Mouse (Mus musculus): ENCODE results near the gene Agps. TPM values are rescaled to one million over a fixed set of nuclear protein-coding genes. Genes with fewer than 3 reads are reported as not detected.

The Agps gene
- polyA plus RNA-seq, 1 experiment from 2014 or later: 46.6 TPM

DNA sequence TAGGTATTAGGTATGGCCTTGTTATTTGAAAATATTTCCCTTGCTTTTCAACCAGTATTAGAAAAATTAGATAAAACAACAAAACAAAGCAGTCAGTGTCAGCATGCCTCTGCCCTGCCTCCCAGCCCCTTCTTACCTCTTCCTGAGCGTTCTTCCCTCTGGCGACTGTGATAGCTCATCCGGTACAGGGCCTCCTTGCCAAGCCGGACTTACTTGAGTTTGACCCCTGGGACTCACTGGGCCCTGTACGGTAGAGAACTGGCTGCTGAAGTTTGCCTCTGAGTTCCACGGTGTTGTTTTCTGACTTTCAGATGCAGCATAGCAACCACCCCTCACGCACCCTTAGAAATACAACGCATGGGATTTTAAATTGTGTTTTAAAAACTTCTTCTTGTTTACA lies 16.5 kb upstream of the Agps start:
- Histone ChIP-seq H3K9me3 (replicated peaks) (no peaks in the 10 kb centered on the region), H3K27me3 (ENCODE audit: low read depth, poor library complexity, severe bottlenecking) (no peaks in the 10 kb centered on the region), H3K4me1 (peaks cover 5% of the 10 kb centered on the region; the same call in 1 of the 2 replicates), H3K36me3 (no peaks in the 10 kb centered on the region), H3K4me3 (no peak overlapping the region), H3K27ac (no peak overlapping the region)
- WGBS: 74% methylated on average over 8 of the region's 8 CpGs
- no peak for DNase-seq (ENCODE audit: low spot score)

DNA sequence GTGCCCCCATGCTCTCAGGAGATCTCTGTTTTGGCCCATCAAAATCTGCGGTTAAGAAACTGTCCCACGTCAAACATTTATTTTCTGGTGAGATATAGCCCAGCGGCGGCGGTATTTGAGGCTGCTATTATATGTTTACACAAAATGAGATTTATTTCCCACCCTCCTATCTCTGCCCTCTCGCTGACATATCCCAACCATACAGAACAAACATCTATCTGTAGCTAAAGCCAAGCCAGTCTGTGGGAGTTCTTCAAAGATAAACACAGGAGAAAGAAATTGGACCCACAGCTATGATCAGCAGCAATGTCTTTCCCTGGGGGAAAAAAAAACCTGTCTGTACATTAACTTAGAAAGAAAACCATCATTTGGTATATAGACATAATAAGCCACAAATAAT lies 15.3 kb upstream of the Agps start:
- peaks cover 5% of the 10 kb centered on the region; the same call in 1 of the 2 replicates for H3K4me1 ChIP-seq
- H3K36me3 ChIP-seq: no peaks in the 10 kb centered on the region
- 92% methylated on average over 6 of the region's 6 CpGs for WGBS
- no peaks in the 10 kb centered on the region for H3K27me3 ChIP-seq (ENCODE audit: low read depth, poor library complexity, severe bottlenecking)
- no peak overlapping the region for H3K4me3 ChIP-seq
- no peaks in the 10 kb centered on the region for H3K9me3 ChIP-seq (replicated peaks)
- no peak overlapping the region for H3K27ac ChIP-seq
- no peak for DNase-seq (ENCODE audit: low spot score)

- no peak for DNase-seq (ENCODE audit: low spot score)
- Histone ChIP-seq H3K4me3 (no peak overlapping the region), H3K9me3 (replicated peaks) (no peaks in the 10 kb centered on the region), H3K36me3 (no peaks in the 10 kb centered on the region), H3K27ac (no peak overlapping the region), H3K4me1 (peaks cover 8% of the 10 kb centered on the region), H3K27me3 (ENCODE audit: low read depth, poor library complexity, severe bottlenecking) (no peaks in the 10 kb centered on the region)
- WGBS: 88% methylated on average over 7 of the region's 7 CpGs
These were observed 13.3 kb upstream of the Agps start for GRCm38 (mm10) chr2:75818719-75819118.

GRCm38 (mm10) chr2:75819796-75820195 lies 12.2 kb upstream of the Agps start:
- Histone ChIP-seq H3K4me1 (peaks cover 11% of the 10 kb centered on the region), H3K36me3 (no peaks in the 10 kb centered on the region), H3K4me3 (no peak overlapping the region), H3K9me3 (replicated peaks) (no peaks in the 10 kb centered on the region), H3K27ac (no peak overlapping the region), H3K27me3 (ENCODE audit: low read depth, poor library complexity, severe bottlenecking) (no peaks in the 10 kb centered on the region)
- no peak for DNase-seq (ENCODE audit: low spot score)
- WGBS: 94% methylated on average over 3 of the region's 3 CpGs

DNA sequence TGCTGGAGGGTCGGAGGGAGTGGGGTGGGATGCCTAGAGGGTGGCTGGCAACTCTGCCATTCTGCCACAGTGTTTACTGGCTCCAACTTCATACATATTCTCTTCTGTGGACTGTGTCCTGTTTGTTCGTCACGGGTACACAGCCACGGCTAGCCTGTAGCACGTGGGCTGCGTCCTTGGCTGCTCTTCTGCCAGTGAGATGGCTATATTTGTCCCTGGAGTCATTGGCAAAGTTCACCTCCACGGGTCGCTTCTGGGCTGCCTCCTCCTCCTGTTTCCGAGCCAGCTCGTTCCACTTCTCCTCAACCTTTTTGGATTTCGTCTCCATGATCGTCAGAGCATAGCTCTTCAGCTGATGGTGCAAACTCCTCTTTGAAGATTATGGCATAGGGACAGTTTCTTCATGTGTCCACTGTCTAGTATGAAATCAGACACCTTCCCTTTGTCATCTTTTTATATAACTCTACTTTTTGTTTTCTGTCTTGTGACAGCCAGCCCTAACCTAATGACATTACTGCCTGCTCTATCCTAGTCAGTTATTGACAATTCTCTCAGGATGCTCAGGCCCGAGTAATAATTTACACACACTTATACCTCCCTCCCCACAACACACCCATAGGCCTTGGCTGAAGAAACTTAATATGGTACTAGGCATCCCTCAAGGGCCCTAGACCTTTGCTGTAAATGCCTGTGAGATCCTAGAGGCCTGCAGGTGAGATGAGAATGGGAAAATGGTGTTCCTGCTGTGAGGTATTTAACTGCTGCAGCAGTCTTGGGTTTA lies 9.8 kb upstream of the Agps start:
- no peaks in the 10 kb centered on the region for H3K36me3 ChIP-seq
- peaks cover 7% of the 10 kb centered on the region for H3K4me1 ChIP-seq
- no peak overlapping the region for H3K4me3 ChIP-seq
- no peaks in the 10 kb centered on the region for H3K9me3 ChIP-seq (replicated peaks)
- H3K27ac ChIP-seq: no peak overlapping the region
- 92% methylated on average over 13 of the region's 13 CpGs for WGBS
- DNase-seq (ENCODE audit: low spot score): no peak
- H3K27me3 ChIP-seq (ENCODE audit: low read depth, poor library complexity, severe bottlenecking): no peaks in the 10 kb centered on the region

GRCm38 (mm10) chr2:75823736-75824135 lies 8.2 kb upstream of the Agps start:
- H3K27ac ChIP-seq: no peak overlapping the region
- 73% methylated on average over 7 of the region's 7 CpGs for WGBS
- H3K36me3 ChIP-seq: no peaks in the 10 kb centered on the region
- H3K4me1 ChIP-seq: peaks cover 7% of the 10 kb centered on the region
- no peaks in the 10 kb centered on the region for H3K27me3 ChIP-seq (ENCODE audit: low read depth, poor library complexity, severe bottlenecking)
- no peak overlapping the region for H3K4me3 ChIP-seq
- no peak for DNase-seq (ENCODE audit: low spot score)
- H3K9me3 ChIP-seq (replicated peaks): no peaks in the 10 kb centered on the region

- no peak for DNase-seq (ENCODE audit: low spot score)
- H3K27me3 ChIP-seq (ENCODE audit: low read depth, poor library complexity, severe bottlenecking): no peaks in the 10 kb centered on the region
- H3K27ac ChIP-seq: no peak overlapping the region
- 59% methylated on average over 6 of the region's 6 CpGs for WGBS
- H3K36me3 ChIP-seq: no peaks in the 10 kb centered on the region
- H3K9me3 ChIP-seq (replicated peaks): no peaks in the 10 kb centered on the region
- H3K4me1 ChIP-seq: peaks cover 7% of the 10 kb centered on the region
- no peak overlapping the region for H3K4me3 ChIP-seq
These were observed 7.8 kb upstream of the Agps start for GRCm38 (mm10) chr2:75824144-75824543.

GRCm38 (mm10) chr2:75824846-75825245 lies 7.1 kb upstream of the Agps start:
- DNase-seq (ENCODE audit: low spot score): no peak

GRCm38 (mm10) chr2:75825603-75826002 lies 6.4 kb upstream of the Agps start:
- no peak for DNase-seq (ENCODE audit: low spot score)
- Histone ChIP-seq H3K4me1 (peaks cover 7% of the 10 kb centered on the region), H3K4me3 (no peak overlapping the region), H3K27me3 (ENCODE audit: low read depth, poor library complexity, severe bottlenecking) (no peaks in the 10 kb centered on the region), H3K36me3 (no peaks in the 10 kb centered on the region), H3K9me3 (replicated peaks) (no peaks in the 10 kb centered on the region), H3K27ac (no peak overlapping the region)
- 53% methylated on average over 1 of the region's 1 CpGs for WGBS

More at GRCm38 (mm10) chr2:75824846-75825245, 7.1 kb upstream of the Agps start:
- H3K9me3 ChIP-seq (replicated peaks): no peaks in the 10 kb centered on the region
- H3K4me1 ChIP-seq: peaks cover 7% of the 10 kb centered on the region
- H3K27ac ChIP-seq: no peak overlapping the region
- no peak overlapping the region for H3K4me3 ChIP-seq
- 15% methylated on average over 3 of the region's 3 CpGs for WGBS
- no peaks in the 10 kb centered on the region for H3K27me3 ChIP-seq (ENCODE audit: low read depth, poor library complexity, severe bottlenecking)
- no peaks in the 10 kb centered on the region for H3K36me3 ChIP-seq

DNA sequence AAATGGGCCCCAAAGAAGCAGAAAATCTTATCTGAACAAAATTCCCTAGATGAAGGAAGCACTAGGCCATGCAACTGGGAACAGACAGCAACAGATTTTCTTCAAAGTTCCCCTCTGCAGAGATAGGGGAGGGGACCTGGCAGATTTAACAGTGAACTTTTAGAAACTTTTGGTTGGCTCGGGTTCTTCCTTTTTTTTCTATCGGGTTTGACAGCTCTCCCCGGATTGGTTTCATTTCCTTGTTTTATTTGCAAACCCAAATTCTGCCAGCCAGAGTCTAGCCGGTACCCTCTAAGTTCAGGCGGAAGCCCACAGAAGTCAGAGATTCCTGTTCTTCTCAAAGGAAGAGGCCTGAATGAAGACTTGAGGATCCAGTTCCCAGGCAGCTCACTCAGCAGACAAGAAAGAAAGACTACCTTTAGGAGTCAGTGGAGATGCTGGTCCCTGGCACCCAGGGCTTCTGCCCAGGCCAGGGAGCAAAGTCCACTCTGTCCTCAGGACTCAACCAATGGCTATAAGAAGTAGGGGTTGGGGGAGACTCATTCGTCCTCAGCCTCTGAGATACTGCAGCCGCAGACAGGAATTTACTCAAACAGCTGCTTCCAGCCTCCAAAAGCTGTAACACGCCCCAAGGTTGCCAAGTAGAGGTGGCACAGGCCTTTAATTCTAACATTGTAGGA lies 2.9 kb upstream of the Agps start:
- no peaks in the 10 kb centered on the region for H3K27me3 ChIP-seq (ENCODE audit: low read depth, poor library complexity, severe bottlenecking)
- H3K27ac ChIP-seq: no peak overlapping the region
- DNase-seq (ENCODE audit: low spot score): no peak
- H3K4me1 ChIP-seq: peaks cover 21% of the 10 kb centered on the region
- no peak overlapping the region for H3K4me3 ChIP-seq
- WGBS: 86% methylated on average over 8 of the region's 8 CpGs
- no peaks in the 10 kb centered on the region for H3K36me3 ChIP-seq
- H3K9me3 ChIP-seq (replicated peaks): no peaks in the 10 kb centered on the region

DNA sequence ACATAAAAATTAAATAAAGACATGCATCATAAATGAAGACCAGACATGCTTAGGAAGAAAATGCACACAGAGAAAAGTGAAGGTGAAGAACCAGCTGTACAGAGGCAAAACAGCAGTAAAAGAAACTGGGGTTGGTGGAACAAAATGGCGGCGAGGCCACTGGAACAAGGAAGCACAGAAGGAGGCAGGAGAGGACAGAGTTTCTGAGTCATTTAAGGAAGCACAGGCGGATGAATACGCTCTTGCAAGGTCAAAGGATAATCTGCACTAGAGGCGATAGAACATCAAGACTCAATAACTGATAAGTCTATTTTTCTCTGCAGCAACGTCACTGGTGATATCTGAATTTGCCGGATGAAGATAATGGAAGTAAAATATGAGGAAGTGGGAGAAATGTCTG lies 1.7 kb upstream of the Agps start:
- H3K27ac ChIP-seq: no peak overlapping the region
- H3K4me3 ChIP-seq: no peak overlapping the region
- no peak for DNase-seq (ENCODE audit: low spot score)
- no peaks in the 10 kb centered on the region for H3K9me3 ChIP-seq (replicated peaks)
- WGBS: 95% methylated on average over 7 of the region's 7 CpGs
- no peaks in the 10 kb centered on the region for H3K36me3 ChIP-seq
- peaks cover 21% of the 10 kb centered on the region for H3K4me1 ChIP-seq
- H3K27me3 ChIP-seq (ENCODE audit: low read depth, poor library complexity, severe bottlenecking): no peaks in the 10 kb centered on the region

- Histone ChIP-seq H3K27ac (peak overlapping the region; percentile 97), H3K27me3 (ENCODE audit: low read depth, poor library complexity, severe bottlenecking) (no peaks in the 10 kb centered on the region), H3K4me1 (peaks cover 25% of the 10 kb centered on the region), H3K9me3 (replicated peaks) (no peaks in the 10 kb centered on the region), H3K4me3 (peak overlapping the region; percentile 83), H3K36me3 (peaks cover 3% of the 10 kb centered on the region)
- 2% methylated on average over 5 of the region's 5 CpGs for WGBS
- DNase-seq (ENCODE audit: low spot score): no peak
These were observed 804 bp downstream of the Agps start for GRCm38 (mm10) chr2:75832781-75833180.

DNA sequence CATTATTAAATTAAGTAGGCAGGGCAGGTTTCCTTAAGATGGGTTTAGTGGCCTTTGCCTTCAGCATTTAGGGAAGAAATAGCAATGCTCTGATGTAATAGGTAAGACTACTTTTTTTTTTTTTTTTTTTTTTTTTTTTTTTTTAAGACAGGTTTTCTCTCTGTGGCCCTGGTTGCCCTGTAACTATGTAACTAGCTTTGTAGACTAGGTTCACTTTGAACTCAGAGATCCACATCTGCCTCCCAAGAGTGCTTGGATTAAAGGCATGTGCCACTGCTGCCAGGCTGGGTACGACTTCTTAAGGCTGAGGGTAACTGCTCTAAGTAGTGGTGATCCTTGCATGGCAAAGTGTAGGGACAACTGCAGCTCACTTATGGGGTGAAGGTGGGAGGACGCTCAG lies 2.5 kb downstream of the Agps start:
- H3K4me1 ChIP-seq: peaks cover 25% of the 10 kb centered on the region
- no peaks in the 10 kb centered on the region for H3K9me3 ChIP-seq (replicated peaks)
- peaks cover 3% of the 10 kb centered on the region for H3K36me3 ChIP-seq
- no peak overlapping the region for H3K4me3 ChIP-seq
- DNase-seq (ENCODE audit: low spot score): no peak
- no peaks in the 10 kb centered on the region for H3K27me3 ChIP-seq (ENCODE audit: low read depth, poor library complexity, severe bottlenecking)
- 86% methylated on average over 2 of the region's 2 CpGs for WGBS
- no peak overlapping the region for H3K27ac ChIP-seq

Measured in limb, embryonic 10.5 days (tissue).